Mouse (Mus musculus) kidney, adult 2 months (tissue): ENCODE measurements at regions not wholly inside any gene's neighbourhood (a gene's known extent, or its start where the extent isn't known, plus 50 kb on each side); places are given as distances from the start of the nearest gene placed in this dataset.

Source experiments
- CTCF ChIP-seq: fragments of 200-500 bp; conservative IDR thresholded peaks from 2 replicates; pipeline ENCODE4 v1.5.1; 2011; ENCODE audit warnings: low read depth, mild to moderate bottlenecking, control low read depth, low read length, moderate library complexity, mixed read lengths; ENCODE audit not compliant: insufficient read depth, insufficient read length
- POLR2A ChIP-seq: fragments of 200-500 bp; IDR thresholded peaks from one replicate; pipeline ENCODE4 v1.6.1; 2011; ENCODE audit warnings: low read depth, low read length, control low read depth

- no peak for TF ChIP-seq CTCF
- no peak for TF ChIP-seq POLR2A
These were observed 105.2 kb downstream of the Lrig3 start for GRCm38 (mm10) chr10:126070984-126071713.
